Mouse (Mus musculus) layer of hippocampus, postnatal 10 days (tissue): ENCODE measurements at regions not wholly inside any gene's neighbourhood (a gene's known extent, or its start where the extent isn't known, plus 50 kb on each side); places are given as distances from the start of the nearest gene placed in this dataset.

Experiments
- DNase-seq, 2 experiments: peaks; one replicate each; pipeline ENCODE4 v3.0.0; 2021; ENCODE audit warnings: low spot score in 2 of 2

GRCm38 (mm10) chr12:11518379-11518778, 62.5 kb downstream of the Rad51ap2 start:
- DNase-seq: no peak

- DNase-seq: no peak
Observed at GRCm38 (mm10) chr12:11562891-11563290, 107.0 kb downstream of the Rad51ap2 start.

GRCm38 (mm10) chr12:11570160-11570559, 114.3 kb downstream of the Rad51ap2 start:
- DNase-seq: no peak

GRCm38 (mm10) chr12:11603946-11604345, 148.1 kb downstream of the Rad51ap2 start:
- DNase-seq: no peak

GRCm38 (mm10) chr12:11608733-11609132, 152.9 kb downstream of the Rad51ap2 start:
- DNase-seq: no peak

- DNase-seq: no peak
Observed at GRCm38 (mm10) chr12:11611656-11612055, 155.8 kb downstream of the Rad51ap2 start.

- DNase-seq: no peak
Observed at GRCm38 (mm10) chr12:11615237-11615636, 159.4 kb downstream of the Rad51ap2 start.

GRCm38 (mm10) chr12:11623561-11623960, 167.7 kb downstream of the Rad51ap2 start:
- no peak for DNase-seq

GRCm38 (mm10) chr12:11630178-11630577, 174.3 kb downstream of the Rad51ap2 start:
- DNase-seq: no peak

GRCm38 (mm10) chr12:11631790-11632189, 175.9 kb downstream of the Rad51ap2 start:
- DNase-seq: no peak

GRCm38 (mm10) chr12:11673281-11673680, 217.4 kb downstream of the Rad51ap2 start:
- no peak for DNase-seq

- no peak for DNase-seq
Observed at GRCm38 (mm10) chr12:11694797-11695196, 238.9 kb downstream of the Rad51ap2 start.

GRCm38 (mm10) chr12:11708879-11709602, 253.2 kb downstream of the Rad51ap2 start:
- no peak for DNase-seq

GRCm38 (mm10) chr12:11717633-11718032, 261.8 kb downstream of the Rad51ap2 start:
- no peak for DNase-seq

- no peak for DNase-seq
Observed at GRCm38 (mm10) chr12:11751471-11751870, 295.6 kb downstream of the Rad51ap2 start.

- DNase-seq: no peak
Observed at GRCm38 (mm10) chr12:11754184-11754907, 298.5 kb downstream of the Rad51ap2 start.

- no peak for DNase-seq
Observed at GRCm38 (mm10) chr12:11802326-11802725, 346.4 kb downstream of the Rad51ap2 start.

GRCm38 (mm10) chr12:11803162-11803561, 347.3 kb downstream of the Rad51ap2 start:
- DNase-seq: no peak

GRCm38 (mm10) chr12:11829701-11830100, 373.8 kb downstream of the Rad51ap2 start:
- no peak for DNase-seq

- no peak for DNase-seq
Observed at GRCm38 (mm10) chr12:11831292-11831691, 375.4 kb downstream of the Rad51ap2 start.

- DNase-seq: peak in 1 of 2 experiments; percentile 13
Observed at GRCm38 (mm10) chr12:11837819-11838472, 382.1 kb downstream of the Rad51ap2 start.

- DNase-seq: no peak
Observed at GRCm38 (mm10) chr12:11851034-11851433, 395.2 kb downstream of the Rad51ap2 start.
